ENCODE assay signal across 11 mouse cellular contexts in the genomic region with DNA sequence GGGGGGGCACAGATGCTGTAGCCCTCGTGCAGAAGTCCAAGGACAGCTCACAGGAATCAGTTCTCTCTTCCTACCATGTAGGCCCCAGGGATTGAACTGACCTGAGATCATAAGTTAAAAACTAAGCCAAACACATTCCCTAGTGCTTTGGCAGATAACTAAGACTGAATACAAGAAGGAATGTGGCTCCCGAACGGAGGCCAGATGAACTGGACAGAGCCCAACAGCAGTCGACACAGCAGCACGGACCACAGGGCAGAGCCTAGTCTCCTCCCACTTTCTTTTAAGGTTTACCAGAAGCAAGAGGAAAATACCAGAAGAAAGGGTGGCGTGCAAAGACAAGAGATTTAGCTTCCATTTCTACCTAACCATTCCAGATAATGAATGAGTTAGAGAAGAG. TPM values are rescaled to one million over a fixed set of nuclear protein-coding genes. Genes with fewer than 3 reads are reported as not detected.
DNase-seq lines count a peak whose midpoint lies in the region; ATAC-seq lines count a peak whose summit lies in the region.
"Had no signal": no experiment of that assay in that cellular context is flagged by ENCODE, and none has a peak within 500 bp of the region (broad histone marks: within the 10 kb centered on the region; RNA-seq: fewer than 3 reads in every experiment).

No protein-coding gene starts in this region.

- H3K4me2 ChIP-seq in heart, embryonic 12.5 days, result peak overlapping the region; percentile 16; the same call in 1 of the 2 replicates
- H3K4me2 ChIP-seq: midbrain, embryonic 12.5 days had no signal

- H3K36me3 ChIP-seq in heart, embryonic 12.5 days, result peaks cover 9% of the 10 kb centered on the region; the same call in 1 of the 2 replicates
- H3K36me3 ChIP-seq: midbrain, embryonic 12.5 days had no signal

- peak; percentile 65; the same call in 1 of the 2 replicates for ATAC-seq in heart, embryonic 12.5 days (ENCODE audit: insufficient number of reproducible peaks, low FRiP score)
- no peak for ATAC-seq in megakaryocyte-erythroid progenitor cell, adult 5-6 weeks (replicated peaks; ENCODE audit: low FRiP score, low TSS enrichment, poor library complexity, severe bottlenecking)

- no peaks in the 10 kb centered on the region for H3K27me3 ChIP-seq in heart, embryonic 12.5 days (replicated peaks)
- H3K27me3 ChIP-seq: midbrain, embryonic 12.5 days had no signal

- H3K27ac ChIP-seq in heart, embryonic 12.5 days (ENCODE audit: poor library complexity, severe bottlenecking), result peak overlapping the region; percentile 85
- H3K27ac ChIP-seq: midbrain, embryonic 12.5 days had no signal

- H3K4me1 ChIP-seq in heart, embryonic 12.5 days (replicated peaks), result peaks cover 71% of the 10 kb centered on the region
- H3K4me1 ChIP-seq: midbrain, embryonic 12.5 days had no signal

- no peaks in the 10 kb centered on the region for H3K9me3 ChIP-seq in heart, embryonic 12.5 days (replicated peaks)
- H3K9me3 ChIP-seq: G1E; midbrain, embryonic 12.5 days had no signal

- 20% methylated on average over 6 of the region's 6 CpGs for WGBS in heart, embryonic 12.5 days

- H3K4me3 ChIP-seq in heart, embryonic 12.5 days, result no peak overlapping the region
- H3K4me3 ChIP-seq: midbrain, embryonic 12.5 days had no signal

- DNase-seq in urinary bladder, postnatal 14 days (ENCODE audit: low spot score), result peak; percentile 50
- DNase-seq in urinary bladder, postnatal 10 days (ENCODE audit: low spot score), result no peak
- peak; percentile 79 to 92 for DNase-seq in kidney, postnatal 25 days
- no peak for DNase-seq in thymus, postnatal 36 days
- DNase-seq in urinary bladder, postnatal 4 days (ENCODE audit: low spot score in 2 of 2), result no peak
- DNase-seq in spleen, postnatal 4 days (ENCODE audit: low spot score in 2 of 2), result no peak
- DNase-seq: thymus, adult 18-20 months had no signal

- no peak overlapping the region for H3K9ac ChIP-seq in heart, embryonic 12.5 days
- H3K9ac ChIP-seq: midbrain, embryonic 12.5 days had no signal

RNA-seq across cellular contexts. Expression of gene Gab1, which starts 42.1 kb away (rescaled TPM):
- polyA plus RNA-seq in heart, embryonic 12.5 days (2016; fragmentation: Nextera tagmentation; extraction: Ambion mirVana), result 42.5 and 44.8 TPM in 2 replicates
- 16.9 and 22.1 TPM in 2 replicates for total RNA-seq in megakaryocyte-erythroid progenitor cell, adult 5-6 weeks (2014; fragmentation: Nextera tagmentation)
- 4.1 and 7.9 TPM in 2 replicates for total RNA-seq in megakaryocyte-erythroid progenitor cell, adult 5-6 weeks (2017)

Comparison
In these comparisons a context has a peak if more than half of its experiments do, and no peak if none do; other contexts are left out.
1. DNase-seq: peak in urinary bladder, postnatal 14 days (single experiment) and kidney, postnatal 25 days (2 of 2); none in urinary bladder, postnatal 10 days (single experiment), thymus, postnatal 36 days (0 of 2), urinary bladder, postnatal 4 days (0 of 2) and spleen, postnatal 4 days (0 of 2).